Mouse (Mus musculus): Measurements from ENCODE around the gene Fgf2.

Gene Fgf2

DNA sequence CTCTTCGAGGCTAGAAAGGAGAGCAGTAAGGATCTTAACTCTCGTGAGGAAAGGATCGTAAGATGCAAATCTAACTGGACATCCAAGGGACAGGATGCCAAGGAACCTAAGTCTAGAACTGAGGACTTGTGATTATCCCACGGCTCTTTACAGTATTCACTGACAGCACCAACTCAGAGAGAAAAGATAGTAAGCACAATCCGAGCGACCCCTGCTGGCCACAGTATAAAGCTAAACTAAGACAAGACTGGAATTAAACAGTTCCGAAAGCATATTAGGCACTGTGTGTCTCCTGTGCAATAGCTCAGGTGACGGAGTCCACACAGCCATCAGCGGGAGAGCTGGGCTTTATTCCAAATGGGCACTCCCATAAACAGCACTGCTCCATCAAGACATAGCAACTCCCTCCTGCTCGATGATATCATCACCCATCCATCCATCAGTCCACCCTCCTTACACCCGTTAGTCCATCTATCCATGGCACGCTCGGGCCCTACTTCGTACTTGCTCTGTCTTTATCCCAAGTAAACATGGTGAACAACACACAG, 66.3 kb downstream of the Fgf2 start:
- DNase-seq (ENCODE audit: low read depth): peak; percentile 95

DNA sequence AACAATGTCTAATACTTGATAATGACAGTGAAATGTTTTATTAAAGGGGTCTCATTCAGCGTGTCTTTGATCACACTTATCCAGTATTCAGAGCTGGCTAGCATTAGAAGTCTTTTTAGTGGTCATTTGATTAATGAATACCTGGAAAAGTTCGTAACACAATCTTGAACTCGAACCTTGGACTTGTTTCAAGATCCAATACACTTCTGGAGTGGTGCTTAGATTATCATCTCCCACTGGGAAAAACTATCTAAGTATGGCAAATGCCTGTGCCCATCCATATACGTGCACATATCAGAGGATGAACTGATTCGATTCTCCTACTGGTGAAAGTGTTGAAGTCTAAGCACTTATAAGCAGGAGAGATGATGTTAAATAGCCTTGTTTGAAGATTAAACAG, 70.2 kb downstream of the Fgf2 start:
- DNase-seq (ENCODE audit: low read depth): no peak

DNA sequence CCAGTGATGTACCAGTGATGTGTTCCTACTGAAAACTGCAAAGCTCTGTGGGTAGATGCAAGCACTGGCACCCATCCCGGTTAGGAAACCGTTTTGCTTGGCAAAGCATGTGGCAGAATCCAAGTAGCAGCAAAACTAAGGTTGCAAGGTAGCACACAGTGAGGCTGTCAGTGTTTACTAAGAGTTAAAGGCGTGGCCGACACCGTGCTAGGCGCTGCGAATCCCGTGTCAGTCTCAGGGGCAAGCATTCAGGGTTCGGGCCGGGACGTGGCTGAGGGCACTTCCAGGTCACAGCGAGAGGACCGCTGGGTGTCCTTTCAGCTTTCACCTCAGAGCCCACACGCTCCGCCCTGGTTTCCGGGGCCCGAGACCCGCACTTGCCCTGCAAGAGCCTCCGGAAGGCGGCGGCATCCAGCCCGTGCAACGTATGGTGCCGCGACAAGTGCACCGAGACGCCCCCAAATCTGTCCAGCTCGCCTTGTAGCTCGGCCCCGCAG, 70.9 kb downstream of the Fgf2 start:
- DNase-seq (ENCODE audit: low read depth): peak; percentile 78

DNA sequence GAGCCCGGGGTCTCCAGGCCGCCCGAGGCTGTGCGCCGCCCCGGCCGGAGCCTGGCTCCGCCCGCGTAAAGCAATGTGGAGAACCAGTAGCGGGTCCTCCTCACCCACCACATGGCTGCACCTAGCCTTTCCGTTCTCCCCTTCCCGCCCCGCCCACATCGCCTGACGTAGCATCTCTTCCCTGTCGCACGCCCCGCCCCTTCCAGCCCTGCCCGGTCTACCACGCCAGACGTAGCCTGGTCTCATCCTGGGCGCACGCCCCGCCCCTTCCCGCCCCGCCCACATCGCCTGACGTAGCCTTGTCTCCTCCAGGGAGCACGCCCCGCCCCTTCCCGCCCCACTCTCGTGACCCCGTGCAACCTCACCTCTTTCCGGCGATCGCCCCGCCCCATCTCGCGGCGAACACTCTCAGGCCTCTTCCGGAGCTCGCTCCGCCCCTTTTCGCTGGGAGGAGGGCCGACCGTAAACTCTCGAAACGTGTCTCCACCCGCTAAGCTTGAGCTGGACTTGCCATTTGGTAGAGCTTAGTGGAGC, 71.4 kb downstream of the Fgf2 start, which contains the start of gene Spata5:
TSS of gene Spata5 (plus strand) at position 439 of the 534 bp plus-strand sequence.
- DNase-seq (ENCODE audit: low read depth): peak; percentile 100

DNA sequence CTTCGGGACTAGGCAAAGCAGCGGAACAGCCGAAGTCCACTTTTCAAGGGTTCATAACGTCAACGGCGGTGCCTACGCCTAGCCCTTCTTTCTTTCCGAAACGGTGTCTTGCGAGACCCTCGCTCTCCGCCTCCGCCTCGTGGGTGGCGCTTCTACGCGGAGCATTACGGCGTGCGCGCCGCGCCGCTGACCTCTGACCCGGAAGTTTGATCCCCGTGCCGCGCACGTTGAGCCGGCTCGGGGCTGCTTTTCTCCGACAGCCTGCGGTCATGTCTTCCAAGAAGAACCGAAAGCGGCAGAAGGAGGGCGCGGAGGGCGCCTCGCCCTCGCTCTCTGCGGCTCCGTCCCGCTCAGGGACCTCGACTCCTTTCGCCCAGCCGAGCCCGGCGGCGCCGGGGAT, 71.9 kb downstream of the Fgf2 start, which contains the start of gene Nudt6:
TSS of gene Nudt6 (minus strand) at position 140 of the 400 bp plus-strand sequence.
- DNase-seq (ENCODE audit: low read depth): peak; percentile 97

DNA sequence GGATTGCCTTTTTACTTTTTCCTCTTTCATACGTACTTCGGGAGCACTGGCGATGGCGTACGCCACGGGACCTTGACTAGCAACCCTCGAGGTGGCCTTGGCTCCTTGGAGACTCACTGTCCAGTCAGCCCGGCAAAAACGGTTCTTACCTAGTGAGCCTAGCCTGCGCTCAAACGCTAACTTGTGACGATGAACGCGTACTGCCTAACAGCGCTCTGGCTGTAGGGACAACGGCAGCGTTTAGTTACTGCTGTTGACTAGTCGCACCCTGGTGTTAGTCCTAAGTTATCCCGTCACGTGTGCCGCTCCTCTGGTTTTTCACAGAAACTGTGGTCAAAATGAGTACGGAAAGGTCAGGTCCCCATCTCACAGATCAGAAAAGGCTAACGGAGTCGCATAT, 72.5 kb downstream of the Fgf2 start:
- DNase-seq (ENCODE audit: low read depth): peak; percentile 48

DNA sequence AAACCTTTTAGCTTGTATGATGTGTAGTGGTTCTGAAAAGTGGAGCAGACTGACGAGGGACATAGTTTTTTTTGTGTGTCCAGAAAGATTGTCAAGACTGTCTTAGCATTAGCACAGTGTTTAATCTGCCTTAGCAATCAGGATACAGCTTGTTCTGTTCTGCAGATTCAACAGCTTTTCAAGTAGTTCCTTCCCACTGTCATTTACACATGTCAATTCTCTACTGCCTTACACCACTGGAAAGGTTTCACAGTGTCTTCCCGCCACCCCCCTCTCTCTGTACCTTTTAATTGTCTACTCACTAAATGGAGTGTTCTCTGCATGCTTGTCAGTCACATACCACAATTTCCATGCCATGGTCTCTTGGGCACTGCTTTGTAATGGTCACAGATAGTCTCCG, 73.0 kb downstream of the Fgf2 start:
- DNase-seq (ENCODE audit: low read depth): no peak

DNA sequence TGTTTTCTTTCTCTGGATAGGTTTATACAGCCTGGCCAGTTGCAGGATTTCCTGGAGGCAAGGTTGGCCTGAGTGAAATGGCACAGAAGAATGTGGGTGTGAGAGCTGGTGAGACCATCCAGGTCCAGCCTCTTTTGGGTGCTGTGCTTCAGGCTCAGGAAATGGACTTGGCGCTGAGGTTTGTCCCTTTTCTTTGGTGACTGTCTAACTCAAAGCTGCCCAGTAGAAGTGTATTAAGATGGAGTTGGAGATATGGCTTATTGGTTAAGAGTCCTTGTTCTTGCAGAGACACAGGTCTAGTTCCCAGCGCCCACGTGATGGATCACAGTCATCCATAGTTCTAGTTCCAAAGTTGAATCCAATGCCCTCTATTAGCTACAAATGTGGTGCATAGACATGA, 77.9 kb downstream of the Fgf2 start:
- DNase-seq (ENCODE audit: low read depth): no peak

DNA sequence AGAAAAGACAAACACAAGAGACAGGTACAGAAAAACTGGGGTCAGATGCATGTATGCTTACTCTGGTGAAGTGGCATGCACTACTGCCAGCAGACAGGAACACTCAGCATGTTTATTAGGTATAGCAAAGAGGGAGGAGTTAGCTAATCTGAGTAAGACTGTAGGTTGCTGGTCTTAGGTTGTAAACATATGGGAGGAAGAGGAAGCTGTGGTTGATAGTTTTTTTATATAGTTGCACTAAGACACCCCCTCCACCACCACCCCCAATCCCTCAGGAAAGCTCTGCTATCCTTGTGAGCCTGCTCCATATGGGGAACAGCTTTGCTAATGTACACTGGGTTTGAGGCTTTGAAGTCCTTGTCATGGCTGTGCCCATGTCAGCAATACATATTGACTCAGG, 82.2 kb downstream of the Fgf2 start:
- DNase-seq (ENCODE audit: low read depth): no peak

DNA sequence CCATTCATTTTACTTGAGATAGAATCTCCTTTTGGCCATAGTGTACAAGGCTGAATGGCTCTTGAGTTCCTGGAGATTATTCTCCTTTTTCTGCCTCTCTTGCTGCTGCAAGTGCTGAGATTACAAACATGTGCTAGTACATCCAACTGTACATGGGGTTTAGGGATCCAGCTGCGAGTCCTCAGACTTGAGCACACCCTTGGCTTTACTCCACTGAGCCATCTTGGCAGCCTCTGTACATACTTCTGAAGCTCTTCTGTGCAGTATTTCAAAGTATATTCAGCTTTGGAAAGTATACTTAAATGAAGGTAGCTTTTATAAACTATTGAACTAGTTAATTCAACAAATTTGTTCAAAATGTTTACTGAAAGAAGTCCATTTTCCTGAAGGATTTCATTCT, 91.6 kb downstream of the Fgf2 start:
- DNase-seq (ENCODE audit: low read depth): peak; percentile 11

DNA sequence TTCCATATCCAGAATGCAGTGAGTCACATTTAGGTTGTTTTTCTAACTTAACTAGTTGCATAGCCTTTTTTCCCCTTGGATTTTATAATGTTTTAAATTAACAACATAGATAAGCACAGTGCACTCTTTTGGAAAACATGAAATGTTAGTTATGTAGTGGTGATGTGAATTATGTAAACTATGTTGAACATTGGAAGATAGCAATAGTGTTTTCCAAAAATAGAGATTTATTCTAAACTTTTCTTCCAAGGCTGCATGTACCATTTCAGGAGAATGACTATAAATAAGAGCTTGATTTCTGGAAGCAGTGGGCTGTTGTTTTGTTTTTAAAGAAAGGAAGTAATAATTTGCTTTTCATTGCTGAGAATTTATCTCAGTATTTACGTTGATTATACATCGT, 95.3 kb downstream of the Fgf2 start:
- DNase-seq (ENCODE audit: low read depth): no peak

DNA sequence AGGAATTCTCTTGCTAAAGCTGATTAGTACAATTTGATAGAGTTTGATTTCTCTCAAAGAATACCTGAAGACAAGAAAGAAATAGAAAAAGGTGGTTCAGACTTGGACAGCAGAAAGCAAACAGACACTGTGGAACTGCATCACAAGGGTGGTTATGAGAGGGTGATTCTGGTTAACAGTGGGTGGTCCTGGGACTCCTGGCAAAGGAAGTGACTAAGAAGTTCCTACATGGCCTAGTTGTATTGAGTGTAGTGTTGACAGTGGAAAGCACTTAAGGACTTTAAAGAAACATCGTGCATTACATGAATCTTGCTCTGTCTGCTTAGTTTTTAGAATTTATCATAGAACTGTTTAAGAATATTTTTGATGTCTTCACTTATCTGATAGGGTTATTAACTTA, 107.8 kb downstream of the Fgf2 start:
- DNase-seq (ENCODE audit: low read depth): no peak
